Mouse (Mus musculus): ENCODE data around the gene Bcar3.

Gene Bcar3

GRCm38 (mm10) chr3:122481891-122482739 lies 188.2 kb downstream of the Bcar3 start:
- DNase-seq (ENCODE audit: low read depth, low spot score), result no peak

GRCm38 (mm10) chr3:122483066-122483782 lies 189.3 kb downstream of the Bcar3 start:
- DNase-seq (ENCODE audit: low read depth, low spot score), result no peak

GRCm38 (mm10) chr3:122483783-122484130 lies 189.8 kb downstream of the Bcar3 start:
- DNase-seq (ENCODE audit: low read depth, low spot score), result no peak

- DNase-seq (ENCODE audit: low read depth, low spot score), result no peak
Measured at GRCm38 (mm10) chr3:122484301-122484700, 190.4 kb downstream of the Bcar3 start.

- DNase-seq (ENCODE audit: low read depth, low spot score), result no peak
Measured at GRCm38 (mm10) chr3:122485699-122486098, 191.8 kb downstream of the Bcar3 start.

- peak; percentile 40 for DNase-seq (ENCODE audit: low read depth, low spot score)
Measured at GRCm38 (mm10) chr3:122486193-122486592, 192.3 kb downstream of the Bcar3 start.

- peak; percentile 85 for DNase-seq (ENCODE audit: low read depth, low spot score)
Measured at GRCm38 (mm10) chr3:122488051-122488754, 194.3 kb downstream of the Bcar3 start.

- no peak for DNase-seq (ENCODE audit: low read depth, low spot score)
Measured at GRCm38 (mm10) chr3:122490574-122490973, 196.6 kb downstream of the Bcar3 start.

- DNase-seq (ENCODE audit: low read depth, low spot score), result no peak
Measured at GRCm38 (mm10) chr3:122492006-122492405, 198.1 kb downstream of the Bcar3 start.

GRCm38 (mm10) chr3:122492872-122493615 lies 199.1 kb downstream of the Bcar3 start:
- DNase-seq (ENCODE audit: low read depth, low spot score), result no peak

- peak; percentile 47 for DNase-seq (ENCODE audit: low read depth, low spot score)
Measured at GRCm38 (mm10) chr3:122494764-122495163, 200.8 kb downstream of the Bcar3 start.

GRCm38 (mm10) chr3:122497871-122498270 lies 203.9 kb downstream of the Bcar3 start:
- peak; percentile 60 for DNase-seq (ENCODE audit: low read depth, low spot score)

GRCm38 (mm10) chr3:122498528-122498927 lies 204.6 kb downstream of the Bcar3 start:
- DNase-seq (ENCODE audit: low read depth, low spot score), result peak; percentile 89

GRCm38 (mm10) chr3:122499647-122500046 lies 205.7 kb downstream of the Bcar3 start:
- no peak for DNase-seq (ENCODE audit: low read depth, low spot score)

- DNase-seq (ENCODE audit: low read depth, low spot score), result no peak
Measured at GRCm38 (mm10) chr3:122500929-122501328, 207.0 kb downstream of the Bcar3 start.

GRCm38 (mm10) chr3:122506343-122506916 lies 212.5 kb downstream of the Bcar3 start:
- no peak for DNase-seq (ENCODE audit: low read depth, low spot score)

- DNase-seq (ENCODE audit: low read depth, low spot score), result no peak
Measured at GRCm38 (mm10) chr3:122507826-122508225, 213.9 kb downstream of the Bcar3 start.

GRCm38 (mm10) chr3:122509084-122509483 lies 215.1 kb downstream of the Bcar3 start:
- DNase-seq (ENCODE audit: low read depth, low spot score), result peak; percentile 92

- peak; percentile 96 for DNase-seq (ENCODE audit: low read depth, low spot score)
Measured at GRCm38 (mm10) chr3:122509534-122510239, 215.8 kb downstream of the Bcar3 start.

- DNase-seq (ENCODE audit: low read depth, low spot score), result no peak
Measured at GRCm38 (mm10) chr3:122510240-122510750, 216.4 kb downstream of the Bcar3 start.
